Mouse (Mus musculus) urinary bladder, postnatal 14 days (tissue): ENCODE measurements at regions not wholly inside any gene's neighbourhood (a gene's known extent, or its start where the extent isn't known, plus 50 kb on each side); places are given as distances from the start of the nearest gene placed in this dataset.
A peak's percentile ranks its signal among the peaks of the same experiment; 100 is the strongest.

Experiments
- DNase-seq: peaks from one replicate; pipeline ENCODE4 v3.0.0; 2021; ENCODE audit warnings: low spot score

- no peak for DNase-seq
Observed at GRCm38 (mm10) chr2:167821186-167821585, 110.7 kb upstream of the Ptpn1 start.

GRCm38 (mm10) chr2:167818799-167819198 is 113.1 kb upstream of the Ptpn1 start:
- peak; percentile 58 for DNase-seq

GRCm38 (mm10) chr2:167817030-167817429 is 114.8 kb upstream of the Ptpn1 start:
- no peak for DNase-seq

- DNase-seq: no peak
Observed at GRCm38 (mm10) chr2:167815123-167815522, 116.7 kb upstream of the Ptpn1 start.

- no peak for DNase-seq
Observed at GRCm38 (mm10) chr2:167809256-167809655, 119.6 kb upstream of the Tmem189 start.

- DNase-seq: no peak
Observed at GRCm38 (mm10) chr2:167805629-167806304, 116.1 kb upstream of the Tmem189 start.

- no peak for DNase-seq
Observed at GRCm38 (mm10) chr2:167804493-167805227, 115.0 kb upstream of the Tmem189 start.

GRCm38 (mm10) chr2:167802494-167802893 is 112.9 kb upstream of the Tmem189 start:
- DNase-seq: no peak

GRCm38 (mm10) chr2:167801389-167801788 is 111.8 kb upstream of the Tmem189 start:
- no peak for DNase-seq

GRCm38 (mm10) chr2:167800648-167801245 is 111.1 kb upstream of the Tmem189 start:
- DNase-seq: no peak

- DNase-seq: no peak
Observed at GRCm38 (mm10) chr2:167799629-167800387, 110.2 kb upstream of the Tmem189 start.

GRCm38 (mm10) chr2:167798969-167799513 is 109.4 kb upstream of the Tmem189 start:
- no peak for DNase-seq

- peak; percentile 57 for DNase-seq
Observed at GRCm38 (mm10) chr2:167798076-167798782, 108.6 kb upstream of the Tmem189 start.

GRCm38 (mm10) chr2:167795491-167795890 is 105.9 kb upstream of the Tmem189 start:
- no peak for DNase-seq

GRCm38 (mm10) chr2:167793916-167794315 is 104.3 kb upstream of the Tmem189 start:
- no peak for DNase-seq

- no peak for DNase-seq
Observed at GRCm38 (mm10) chr2:167792753-167793152, 103.1 kb upstream of the Tmem189 start.

- DNase-seq: no peak
Observed at GRCm38 (mm10) chr2:167792330-167792729, 102.7 kb upstream of the Tmem189 start.

GRCm38 (mm10) chr2:167789471-167789923 is 99.9 kb upstream of the Tmem189 start:
- peak; percentile 78 for DNase-seq

GRCm38 (mm10) chr2:167786951-167787350 is 97.3 kb upstream of the Tmem189 start:
- no peak for DNase-seq

GRCm38 (mm10) chr2:167784353-167784752 is 94.7 kb upstream of the Tmem189 start:
- no peak for DNase-seq

- DNase-seq: no peak
Observed at GRCm38 (mm10) chr2:167783374-167783773, 93.8 kb upstream of the Tmem189 start.
